Mouse (Mus musculus) forebrain, embryonic 14.5 days (tissue): ENCODE measurements around the gene Ndufaf7. TPM values are rescaled to one million over a fixed set of nuclear protein-coding genes. Genes with fewer than 3 reads are reported as not detected.

Experiments used
- ATAC-seq: fragments of 200-750 bp; cut with Nextera tagmentation; 2 replicates; pipeline ENCODE4 v1.8.0; 2017; ENCODE audit warnings: mild to moderate bottlenecking, moderate library complexity
- DNase-seq: peaks from one replicate; pipeline ENCODE4 v3.0.0-alpha.2; 2015; ENCODE audit warnings: low spot score
- H3K27ac ChIP-seq: fragments of 300-500 bp; sonication (generic); 2 replicates; pipeline ENCODE4 v1.5.1; 2014; ENCODE audit warnings: low read depth, mild to moderate bottlenecking, control low read depth, low read length, moderate library complexity
- H3K27me3 ChIP-seq: fragments of 300-500 bp; sonication (generic); replicated peaks from 2 replicates; pipeline ENCODE4 v1.6.1; 2014; ENCODE audit warnings: low read length, control low read depth, mixed read lengths; ENCODE audit not compliant: control insufficient read depth, insufficient read depth
- H3K36me3 ChIP-seq: fragments of 300-500 bp; sonication (generic); 2 replicates; pipeline ENCODE4 v1.6.1; 2014; ENCODE audit warnings: low read length, control low read depth; ENCODE audit not compliant: control insufficient read depth, insufficient read depth
- H3K4me1 ChIP-seq: fragments of 300-500 bp; sonication (generic); 2 replicates; pipeline ENCODE4 v1.6.1; 2014; ENCODE audit warnings: antibody characterized with exemption, low read length, control low read depth; ENCODE audit not compliant: control insufficient read depth, insufficient read depth
- H3K4me2 ChIP-seq: fragments of 300-500 bp; sonication (generic); 2 replicates; pipeline ENCODE4 v1.6.1; 2014; ENCODE audit warnings: mild to moderate bottlenecking, control low read depth, low read length
- H3K4me3 ChIP-seq: fragments of 300-500 bp; sonication (generic); 2 replicates; pipeline ENCODE4 v1.5.1; 2014; ENCODE audit warnings: low read depth, low read length, control low read depth
- H3K9ac ChIP-seq: fragments of 300-500 bp; sonication (generic); 2 replicates; pipeline ENCODE4 v1.6.1; 2014; ENCODE audit warnings: mild to moderate bottlenecking, low read length, control low read depth, moderate library complexity
- H3K9me3 ChIP-seq: fragments of 300-500 bp; sonication (generic); replicated peaks from 2 replicates; pipeline ENCODE4 v1.6.1; 2016; ENCODE audit warnings: low read length, control low read depth, mixed read lengths; ENCODE audit not compliant: control insufficient read depth
- WGBS: fragments of 180-500 bp; shearing (Covaris S2); extraction: QIAGEN DNeasy Blood & Tissue Kit; methylation state at CpG from one replicate; pipeline ENCODE4 v1.1.7; 2014; 5-methylcytosine and 5-hydroxymethylcytosine counted together
- polyA plus RNA-seq: library from polyadenylated mRNA; unstranded; fragments of >200 nt; fragmentation: Nextera tagmentation; extraction: Ambion mirVana; gene quantifications from 2 replicates; pipeline ENCODE4 v1.2.1, GENCODE M21; 2014

Ndufaf7 gene
- polyA plus RNA-seq, 1 experiment from 2014 or later: 57.9 TPM

DNA sequence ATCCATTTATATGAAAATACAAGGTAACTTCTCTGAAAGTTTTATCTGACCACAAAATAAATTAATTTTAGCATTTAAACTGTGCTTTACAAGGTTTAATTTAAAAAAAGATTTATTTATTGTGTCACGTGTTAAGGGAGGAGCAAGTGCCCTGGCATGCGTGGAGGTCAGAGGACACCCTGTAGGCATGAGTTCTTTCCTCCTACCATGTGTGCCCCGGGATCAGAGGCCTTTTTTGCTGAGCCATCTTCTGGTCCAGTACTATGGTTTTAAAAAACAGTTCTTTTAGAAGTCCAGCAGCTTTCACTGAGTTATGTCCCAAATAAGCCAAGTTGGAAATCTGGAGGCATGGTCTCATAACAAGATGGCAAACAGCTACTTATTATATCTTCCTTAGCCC is 46.8 kb downstream of the Ndufaf7 start:
- ATAC-seq (no peak), DNase-seq (no peak)
- Histone ChIP-seq H3K4me3 (no peak overlapping the region), H3K4me2 (no peak overlapping the region), H3K27ac (no peak overlapping the region), H3K36me3 (peaks cover 23% of the 10 kb centered on the region; the same call in 1 of the 2 replicates), H3K27me3 (no peaks in the 10 kb centered on the region), H3K4me1 (no peaks in the 10 kb centered on the region), H3K9me3 (no peaks in the 10 kb centered on the region), H3K9ac (no peak overlapping the region)
- WGBS: 90% methylated on average over 3 of the region's 3 CpGs

DNA sequence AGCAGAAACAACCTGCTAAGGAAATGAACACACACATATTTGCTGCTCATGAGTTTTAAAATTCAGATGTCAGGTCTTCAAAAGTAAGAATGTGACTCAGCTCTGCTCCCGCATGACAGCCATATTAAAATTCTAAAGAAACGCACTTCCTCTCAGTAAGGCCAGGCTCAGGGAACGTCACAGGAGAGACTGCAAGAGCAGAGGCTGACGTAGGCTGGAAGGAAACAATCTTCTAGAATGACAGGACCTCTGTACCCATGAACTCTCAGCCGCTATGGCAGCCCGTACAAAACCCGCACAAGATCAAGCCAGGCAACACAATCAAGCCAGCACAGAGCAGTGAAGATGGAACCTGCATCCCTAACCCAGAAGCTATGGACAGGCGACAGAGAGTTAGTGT is 52.1 kb downstream of the Ndufaf7 start:
- ATAC-seq: no peak
- Histone ChIP-seq H3K4me2 (no peak overlapping the region), H3K9ac (no peak overlapping the region), H3K27me3 (no peaks in the 10 kb centered on the region), H3K36me3 (no peaks in the 10 kb centered on the region), H3K9me3 (no peaks in the 10 kb centered on the region), H3K4me3 (no peak overlapping the region), H3K27ac (no peak overlapping the region), H3K4me1 (no peaks in the 10 kb centered on the region)
- DNase-seq: no peak
- 84% methylated on average over 8 of the region's 8 CpGs for WGBS

DNA sequence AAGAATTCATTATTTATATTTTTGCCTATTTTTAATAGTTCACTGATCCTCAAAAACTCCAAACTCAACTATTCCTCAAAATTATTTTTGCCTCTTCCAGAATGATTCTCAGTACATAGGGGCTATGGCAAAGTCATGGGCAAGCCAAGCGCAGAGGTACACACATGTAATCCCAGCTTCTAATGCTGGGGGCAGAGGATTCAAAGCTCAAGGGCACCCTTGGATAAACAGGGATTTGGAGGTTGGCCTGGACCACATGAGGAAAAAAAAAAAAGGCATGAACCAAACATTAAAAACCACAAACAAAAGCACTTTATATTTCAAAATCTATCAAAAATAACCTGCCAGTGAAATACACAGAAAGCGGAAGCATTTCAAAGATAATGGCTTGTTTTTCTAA is 54.6 kb downstream of the Ndufaf7 start:
- Histone ChIP-seq H3K27me3 (no peaks in the 10 kb centered on the region), H3K36me3 (no peaks in the 10 kb centered on the region), H3K4me3 (no peak overlapping the region), H3K4me1 (no peaks in the 10 kb centered on the region), H3K27ac (no peak overlapping the region), H3K9ac (no peak overlapping the region), H3K9me3 (no peaks in the 10 kb centered on the region), H3K4me2 (no peak overlapping the region)
- ATAC-seq (no peak), DNase-seq (no peak)
- 97% methylated on average over 2 of the region's 2 CpGs for WGBS

DNA sequence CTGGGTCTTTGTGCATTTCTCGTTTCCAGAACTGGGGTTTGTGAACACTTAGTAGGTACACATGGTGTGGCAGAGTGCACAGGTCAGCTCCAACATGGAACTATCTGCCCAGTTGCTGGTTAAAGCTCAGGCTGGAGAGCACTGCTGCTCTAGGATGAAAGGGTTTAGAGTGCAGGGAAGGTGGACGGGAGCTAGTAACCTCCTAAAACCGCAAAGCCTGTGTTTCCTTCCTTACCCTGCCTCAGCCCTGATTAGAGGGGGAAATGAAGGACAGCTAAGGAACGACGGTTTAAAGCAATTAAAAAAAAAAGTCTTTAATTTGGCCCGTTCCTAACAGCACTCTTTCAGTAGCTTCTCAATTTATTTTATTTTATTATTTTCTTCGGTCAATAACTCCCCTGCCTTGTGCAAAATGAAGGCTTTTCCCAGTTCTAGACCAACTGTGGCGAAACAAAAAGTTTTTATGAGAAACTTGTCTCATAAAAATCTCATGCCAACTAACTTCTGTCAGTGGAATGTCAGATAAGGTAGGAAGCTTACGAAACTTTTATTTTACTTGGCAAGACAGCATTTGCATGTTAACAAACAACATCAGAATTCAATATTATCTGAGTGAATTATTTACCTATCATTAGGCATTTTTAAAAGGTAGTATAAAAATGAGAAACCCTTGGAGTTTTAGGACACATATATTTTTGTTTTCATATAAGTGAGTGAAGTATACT is 55.5 kb downstream of the Ndufaf7 start:
- Histone ChIP-seq H3K9me3 (no peaks in the 10 kb centered on the region), H3K36me3 (no peaks in the 10 kb centered on the region), H3K4me3 (no peak overlapping the region), H3K27me3 (no peaks in the 10 kb centered on the region), H3K9ac (no peak overlapping the region), H3K4me1 (no peaks in the 10 kb centered on the region), H3K27ac (no peak overlapping the region), H3K4me2 (no peak overlapping the region)
- 74% methylated on average over 9 of the region's 9 CpGs for WGBS
- DNase-seq (no peak), ATAC-seq (no peak)

DNA sequence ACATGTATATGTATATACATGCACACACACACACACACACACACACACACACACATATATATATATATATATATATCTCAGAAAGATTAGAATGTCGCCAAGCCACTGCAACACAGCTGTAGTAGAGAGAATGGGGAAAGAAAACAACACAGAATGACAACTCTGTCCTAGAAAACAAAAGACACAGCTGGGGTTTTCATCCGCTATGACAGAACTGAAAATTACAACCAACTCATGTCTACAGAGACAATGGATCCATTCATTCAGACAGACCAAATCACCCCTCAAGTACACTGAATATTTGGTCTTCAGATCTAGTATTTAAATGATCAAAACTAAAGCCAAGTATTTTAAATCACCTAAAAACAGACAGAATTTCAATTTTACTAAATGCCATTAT is 56.7 kb downstream of the Ndufaf7 start:
- Histone ChIP-seq H3K9ac (no peak overlapping the region), H3K27ac (no peak overlapping the region), H3K36me3 (no peaks in the 10 kb centered on the region), H3K4me1 (no peaks in the 10 kb centered on the region), H3K27me3 (no peaks in the 10 kb centered on the region), H3K4me3 (no peak overlapping the region), H3K4me2 (no peak overlapping the region), H3K9me3 (no peaks in the 10 kb centered on the region)
- 48% methylated on average over 2 of the region's 2 CpGs for WGBS
- DNase-seq: peak; percentile 35
- ATAC-seq: peak; percentile 29; the same call in 1 of the 2 replicates

DNA sequence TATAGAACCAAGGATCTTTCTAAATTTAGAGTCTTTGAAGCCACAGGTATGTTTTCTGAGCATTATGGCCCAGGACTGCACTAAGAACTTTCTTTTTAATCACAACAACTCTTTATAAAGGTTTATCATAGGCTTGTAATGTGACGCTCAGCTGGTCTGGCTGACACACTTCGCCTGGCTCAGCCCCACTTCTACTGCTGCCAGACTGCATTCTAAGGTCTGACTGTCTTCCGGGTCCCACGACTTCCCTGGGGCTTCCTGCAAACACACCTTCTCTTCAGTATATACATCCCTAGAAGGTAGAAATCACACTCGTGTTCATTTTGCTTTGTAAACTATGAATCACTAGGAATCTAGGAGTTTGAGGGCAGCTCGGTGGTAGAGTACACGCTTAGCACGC is 57.4 kb downstream of the Ndufaf7 start:
- 91% methylated on average over 8 of the region's 8 CpGs for WGBS
- no peak for ATAC-seq

DNA sequence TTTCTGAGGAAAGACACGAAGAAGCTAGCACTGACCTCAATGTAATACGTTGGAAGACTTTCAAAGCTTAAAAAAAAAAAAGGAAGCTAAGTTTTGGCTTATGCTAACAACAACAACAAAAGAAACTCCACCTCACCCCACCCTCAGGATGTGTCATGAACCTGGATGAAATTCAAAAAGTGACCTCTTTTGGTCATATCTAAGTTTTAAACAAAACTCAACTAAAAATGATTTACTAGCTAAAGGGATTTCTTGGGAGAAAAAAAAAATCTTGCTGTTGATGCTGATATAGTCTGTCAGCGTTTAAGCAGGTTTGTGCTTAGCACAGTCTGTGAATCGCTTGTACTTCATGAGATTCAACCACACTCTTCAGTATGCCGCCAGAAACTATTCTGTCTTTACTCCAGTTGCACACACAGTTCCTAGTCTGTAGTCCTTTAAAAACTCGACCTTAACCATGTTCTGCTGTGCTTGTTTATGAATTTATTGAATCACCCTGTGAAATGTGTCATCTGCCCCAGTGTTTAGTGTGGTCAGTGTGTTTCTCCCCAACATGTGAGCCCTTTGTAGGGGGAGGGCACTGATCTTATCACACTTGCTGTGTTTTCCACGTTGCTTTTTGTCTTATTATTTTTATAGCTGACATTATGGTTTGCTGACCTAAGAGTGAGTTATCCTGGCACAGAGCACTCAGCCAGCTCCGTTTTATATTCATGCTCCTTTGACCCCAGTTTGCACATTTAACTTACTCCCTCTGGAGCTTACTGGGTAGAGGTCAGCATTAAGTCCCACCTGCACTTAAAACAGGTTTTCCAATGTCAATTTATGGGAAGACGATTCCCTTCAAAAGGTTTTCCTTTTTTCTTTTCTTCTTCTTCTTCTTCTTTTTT is 58.2 kb downstream of the Ndufaf7 start:
- DNase-seq: no peak

More for the DNA sequence above, 57.4 kb downstream of the Ndufaf7 start:
- H3K9me3 ChIP-seq: no peaks in the 10 kb centered on the region
- no peaks in the 10 kb centered on the region for H3K36me3 ChIP-seq
- H3K27ac ChIP-seq: no peak overlapping the region
- no peak for DNase-seq
- H3K4me1 ChIP-seq: no peaks in the 10 kb centered on the region
- no peak overlapping the region for H3K9ac ChIP-seq
- H3K4me3 ChIP-seq: no peak overlapping the region
- H3K4me2 ChIP-seq: no peak overlapping the region
- H3K27me3 ChIP-seq: no peaks in the 10 kb centered on the region

More for the DNA sequence above, 58.2 kb downstream of the Ndufaf7 start:
- Histone ChIP-seq H3K4me2 (no peak overlapping the region), H3K27ac (no peak overlapping the region), H3K27me3 (no peaks in the 10 kb centered on the region), H3K9me3 (no peaks in the 10 kb centered on the region), H3K9ac (no peak overlapping the region), H3K36me3 (no peaks in the 10 kb centered on the region), H3K4me3 (no peak overlapping the region), H3K4me1 (no peaks in the 10 kb centered on the region)
- ATAC-seq: no peak
- WGBS: 80% methylated on average over 9 of the region's 9 CpGs
